Mouse (Mus musculus): ENCODE results near the gene Pcyox1. TPM values are rescaled to one million over a fixed set of nuclear protein-coding genes. Genes with fewer than 3 reads are reported as not detected.

Gene Pcyox1
- total and polyA plus RNA-seq, 2 experiments from 2014 or later, result 44.5 to 44.7 TPM

GRCm38 (mm10) chr6:86393187-86393586 is 3.8 kb downstream of the Pcyox1 start:
- Histone ChIP-seq H3K9me3 (replicated peaks; ENCODE audit: control insufficient read depth, low read length) (no peaks in the 10 kb centered on the region), H3K27ac (ENCODE audit: low read depth) (no peak overlapping the region), H3K4me2 (ENCODE audit: low read depth, low read length) (no peak overlapping the region), H3K36me3 (replicated peaks; ENCODE audit: control insufficient read depth, insufficient read depth, low read length) (peaks cover 43% of the 10 kb centered on the region), H3K4me3 (ENCODE audit: low read depth, low read length) (no peak overlapping the region), H3K27me3 (ENCODE audit: control insufficient read depth, insufficient read depth, low read length) (no peaks in the 10 kb centered on the region), H3K9ac (replicated peaks; ENCODE audit: low read depth, low read length) (no peak overlapping the region), H3K4me1 (ENCODE audit: control insufficient read depth, insufficient read depth) (peaks cover 24% of the 10 kb centered on the region)
- no peak for DNase-seq (ENCODE audit: low spot score)
- TF ChIP-seq EP300 (IDR thresholded peaks at IDR 0.05; ENCODE audit: low read depth), result no peak
- no peak for TF ChIP-seq CTCF (IDR thresholded peaks at IDR 0.05; ENCODE audit: low read depth)
- WGBS, result 97% methylated on average over 1 of the region's 1 CpGs
- ATAC-seq (ENCODE audit: insufficient read depth, low read depth), result no peak

DNA sequence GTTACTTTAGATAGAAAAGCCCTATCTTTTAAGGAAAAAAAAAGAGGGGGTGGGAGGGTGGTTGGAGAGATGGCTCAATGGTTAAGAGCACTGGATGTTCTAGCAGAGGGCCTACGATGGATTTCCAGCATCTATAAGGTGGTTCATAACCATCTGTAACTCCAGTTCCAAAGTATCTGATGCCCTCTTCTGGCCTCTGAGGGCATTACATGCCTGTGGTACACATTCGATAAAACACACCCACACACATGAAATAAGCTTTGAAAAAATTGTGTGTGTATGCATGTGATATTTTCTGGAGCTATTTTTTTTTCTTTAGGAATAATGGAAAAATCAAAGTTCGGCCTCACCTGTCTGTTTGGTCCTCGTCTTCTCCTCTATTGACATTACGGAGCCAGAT is 5.6 kb downstream of the Pcyox1 start:
- 97% methylated on average over 5 of the region's 5 CpGs for WGBS
- Histone ChIP-seq H3K9ac (replicated peaks; ENCODE audit: low read depth, low read length) (no peak overlapping the region), H3K4me1 (ENCODE audit: control insufficient read depth, insufficient read depth) (peaks cover 16% of the 10 kb centered on the region), H3K27ac (ENCODE audit: low read depth) (no peak overlapping the region), H3K9me3 (replicated peaks; ENCODE audit: control insufficient read depth, low read length) (no peaks in the 10 kb centered on the region), H3K4me3 (ENCODE audit: low read depth, low read length) (no peak overlapping the region), H3K36me3 (replicated peaks; ENCODE audit: control insufficient read depth, insufficient read depth, low read length) (peaks cover 56% of the 10 kb centered on the region), H3K27me3 (ENCODE audit: control insufficient read depth, insufficient read depth, low read length) (no peaks in the 10 kb centered on the region), H3K4me2 (ENCODE audit: low read depth, low read length) (no peak overlapping the region)
- DNase-seq (ENCODE audit: low spot score), result no peak
- no peak for TF ChIP-seq CTCF (IDR thresholded peaks at IDR 0.05; ENCODE audit: low read depth)
- no peak for TF ChIP-seq EP300 (IDR thresholded peaks at IDR 0.05; ENCODE audit: low read depth)
- no peak for ATAC-seq (ENCODE audit: insufficient read depth, low read depth)

DNA sequence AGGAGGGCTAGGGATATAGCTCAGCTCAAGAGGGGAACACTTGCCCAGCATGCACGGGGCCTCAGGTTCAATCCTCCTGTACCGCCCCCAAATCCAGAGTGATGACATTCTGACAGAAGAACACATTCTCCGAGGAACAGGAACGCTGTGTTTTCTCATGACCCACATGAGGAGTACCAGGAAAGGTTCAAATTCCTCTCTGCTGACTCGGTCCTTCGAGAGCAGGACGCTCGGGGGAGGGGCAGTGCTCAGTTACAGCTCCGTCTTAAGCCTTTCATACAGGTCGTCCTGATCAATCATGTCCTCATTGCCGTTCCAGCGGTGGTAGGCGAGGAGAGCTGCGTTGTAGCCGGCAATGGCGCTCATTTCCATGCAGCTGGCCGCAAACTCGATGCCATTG is 8.5 kb downstream of the Pcyox1 start:
- DNase-seq (ENCODE audit: low spot score), result no peak
- H3K4me3 ChIP-seq (ENCODE audit: low read depth, low read length), result no peak overlapping the region
- H3K27ac ChIP-seq (ENCODE audit: low read depth), result no peak overlapping the region
- H3K27me3 ChIP-seq (ENCODE audit: control insufficient read depth, insufficient read depth, low read length), result no peaks in the 10 kb centered on the region
- H3K4me2 ChIP-seq (ENCODE audit: low read depth, low read length), result no peak overlapping the region
- H3K9me3 ChIP-seq (replicated peaks; ENCODE audit: control insufficient read depth, low read length), result no peaks in the 10 kb centered on the region
- H3K4me1 ChIP-seq (ENCODE audit: control insufficient read depth, insufficient read depth), result no peaks in the 10 kb centered on the region
- WGBS, result 63% methylated on average over 18 of the region's 18 CpGs
- no peak for ATAC-seq (ENCODE audit: insufficient read depth, low read depth)
- TF ChIP-seq EP300 (IDR thresholded peaks at IDR 0.05; ENCODE audit: low read depth) (no peak), CTCF (IDR thresholded peaks at IDR 0.05; ENCODE audit: low read depth) (no peak)
- no peak overlapping the region for H3K9ac ChIP-seq (replicated peaks; ENCODE audit: low read depth, low read length)
- H3K36me3 ChIP-seq (replicated peaks; ENCODE audit: control insufficient read depth, insufficient read depth, low read length), result peaks cover 56% of the 10 kb centered on the region

- Histone ChIP-seq H3K36me3 (replicated peaks; ENCODE audit: control insufficient read depth, insufficient read depth, low read length) (peaks cover 54% of the 10 kb centered on the region), H3K9me3 (replicated peaks; ENCODE audit: control insufficient read depth, low read length) (no peaks in the 10 kb centered on the region), H3K4me1 (ENCODE audit: control insufficient read depth, insufficient read depth) (no peaks in the 10 kb centered on the region), H3K4me3 (ENCODE audit: low read depth, low read length) (no peak overlapping the region), H3K27ac (ENCODE audit: low read depth) (no peak overlapping the region), H3K9ac (replicated peaks; ENCODE audit: low read depth, low read length) (no peak overlapping the region), H3K27me3 (ENCODE audit: control insufficient read depth, insufficient read depth, low read length) (no peaks in the 10 kb centered on the region), H3K4me2 (ENCODE audit: low read depth, low read length) (no peak overlapping the region)
- ATAC-seq (ENCODE audit: insufficient read depth, low read depth), result no peak
- 81% methylated on average over 12 of the region's 12 CpGs for WGBS
- DNase-seq (ENCODE audit: low spot score), result no peak
- TF ChIP-seq CTCF (IDR thresholded peaks at IDR 0.05; ENCODE audit: low read depth) (no peak), EP300 (IDR thresholded peaks at IDR 0.05; ENCODE audit: low read depth) (no peak)
Observed at GRCm38 (mm10) chr6:86387313-86387712, 9.6 kb downstream of the Pcyox1 start.

DNA sequence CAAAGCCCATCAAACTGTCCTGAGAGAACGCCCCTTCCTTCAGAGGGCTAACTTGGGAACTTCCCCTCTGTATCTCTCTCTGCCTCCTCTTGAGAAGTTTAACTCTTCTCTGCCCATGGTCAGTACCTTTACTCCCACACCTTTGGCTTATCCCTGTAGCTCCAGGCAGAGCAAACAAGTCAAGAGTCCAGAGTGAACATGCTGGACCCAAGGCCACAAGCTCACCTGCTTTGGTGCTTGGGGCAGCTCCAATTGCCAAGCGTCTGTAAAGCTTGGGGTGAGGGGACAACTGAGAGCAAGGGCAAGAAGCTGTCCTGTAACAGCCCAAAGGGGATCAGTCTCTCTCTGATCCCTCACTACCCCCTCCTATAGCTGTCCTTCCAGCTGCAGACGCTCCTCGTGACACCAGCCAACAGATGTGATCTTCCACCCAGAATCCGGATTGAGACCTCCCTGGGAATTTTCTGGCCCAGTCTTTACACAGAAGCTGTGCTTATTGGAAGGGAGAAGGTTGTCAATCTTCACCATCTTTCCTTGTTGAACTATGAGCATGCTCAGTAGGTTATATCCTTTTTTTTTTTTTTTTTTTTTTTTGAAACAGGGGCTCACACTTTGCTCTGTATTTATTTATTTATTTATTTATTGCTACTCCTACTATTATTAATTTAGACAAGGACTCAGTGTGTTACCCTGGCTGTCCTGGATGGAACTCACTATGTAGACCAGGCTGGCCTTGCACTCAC is 11.4 kb downstream of the Pcyox1 start:
- no peak overlapping the region for H3K27ac ChIP-seq (ENCODE audit: low read depth)
- DNase-seq (ENCODE audit: low spot score), result no peak
- H3K36me3 ChIP-seq (replicated peaks; ENCODE audit: control insufficient read depth, insufficient read depth, low read length), result peaks cover 36% of the 10 kb centered on the region
- no peak for ATAC-seq (ENCODE audit: insufficient read depth, low read depth)
- TF ChIP-seq EP300 (IDR thresholded peaks at IDR 0.05; ENCODE audit: low read depth), result no peak
- TF ChIP-seq CTCF (IDR thresholded peaks at IDR 0.05; ENCODE audit: low read depth), result no peak
- no peaks in the 10 kb centered on the region for H3K4me1 ChIP-seq (ENCODE audit: control insufficient read depth, insufficient read depth)
- no peak overlapping the region for H3K4me3 ChIP-seq (ENCODE audit: low read depth, low read length)
- no peaks in the 10 kb centered on the region for H3K27me3 ChIP-seq (ENCODE audit: control insufficient read depth, insufficient read depth, low read length)
- no peaks in the 10 kb centered on the region for H3K9me3 ChIP-seq (replicated peaks; ENCODE audit: control insufficient read depth, low read length)
- no peak overlapping the region for H3K9ac ChIP-seq (replicated peaks; ENCODE audit: low read depth, low read length)
- WGBS, result 73% methylated on average over 5 of the region's 5 CpGs
- no peak overlapping the region for H3K4me2 ChIP-seq (ENCODE audit: low read depth, low read length)

- Histone ChIP-seq H3K4me3 (ENCODE audit: low read depth, low read length) (no peak overlapping the region), H3K9me3 (replicated peaks; ENCODE audit: control insufficient read depth, low read length) (no peaks in the 10 kb centered on the region), H3K9ac (replicated peaks; ENCODE audit: low read depth, low read length) (no peak overlapping the region), H3K27me3 (ENCODE audit: control insufficient read depth, insufficient read depth, low read length) (no peaks in the 10 kb centered on the region), H3K27ac (ENCODE audit: low read depth) (no peak overlapping the region), H3K4me2 (ENCODE audit: low read depth, low read length) (no peak overlapping the region), H3K36me3 (replicated peaks; ENCODE audit: control insufficient read depth, insufficient read depth, low read length) (peaks cover 29% of the 10 kb centered on the region), H3K4me1 (ENCODE audit: control insufficient read depth, insufficient read depth) (no peaks in the 10 kb centered on the region)
- DNase-seq (ENCODE audit: low spot score) (no peak), ATAC-seq (ENCODE audit: insufficient read depth, low read depth) (no peak)
- no peak for TF ChIP-seq CTCF (IDR thresholded peaks at IDR 0.05; ENCODE audit: low read depth)
- WGBS, result 50% methylated on average over 4 of the region's 4 CpGs
Observed at GRCm38 (mm10) chr6:86384692-86385091, 12.3 kb downstream of the Pcyox1 start.
